Mouse (Mus musculus): ENCODE data around the gene Snx29. TPM values are rescaled to one million over a fixed set of nuclear protein-coding genes. Genes with fewer than 3 reads are reported as not detected.

The Snx29 gene
- total and polyA plus RNA-seq, 3 experiments, result 1.2 to 3.2 (median 3.1) TPM

- no peak for DNase-seq (ENCODE audit: extremely low read depth)
- H3K27me3 ChIP-seq (replicated peaks), result no peaks in the 10 kb centered on the region
- peaks cover 2 to 27% of the 10 kb centered on the region in 2 experiments; a peak in 3 of 4 replicates for H3K4me1 ChIP-seq (ENCODE audit: control insufficient read depth in 1 of 2, insufficient read depth in 2 of 2)
- no peaks in the 10 kb centered on the region for H3K36me3 ChIP-seq (replicated peaks in 1 of 2; ENCODE audit: control insufficient read depth in 1 of 2, insufficient read depth in 1 of 2, low read length in 1 of 2)
- TF ChIP-seq ZKSCAN1 (IDR thresholded peaks at IDR 0.05; ENCODE audit: borderline replicate concordance, low read depth, low read length), result no peak
- no peak for TF ChIP-seq ZNF384 (IDR thresholded peaks at IDR 0.05; ENCODE audit: low read depth, low read length)
- no peak for TF ChIP-seq KAT2A (IDR thresholded peaks at IDR 0.05; ENCODE audit: insufficient replicate concordance, low read length)
- TF ChIP-seq ZC3H11A (IDR thresholded peaks at IDR 0.05; ENCODE audit: low read depth, low read length), result no peak
- TF ChIP-seq MXI1 (IDR thresholded peaks at IDR 0.05; ENCODE audit: low read depth, low read length), result no peak
- H3K9ac ChIP-seq (ENCODE audit: insufficient read depth, low read depth), result no peak overlapping the region
- H3K4me3 ChIP-seq (replicated peaks in 1 of 3; ENCODE audit: low read depth in 2 of 3, low read length in 2 of 3, poor library complexity in 1 of 3), result no peak overlapping the region
- H3K79me2 ChIP-seq (replicated peaks; ENCODE audit: control insufficient read depth, extremely low read depth, insufficient read depth, poor library complexity, severe bottlenecking), result no peaks in the 10 kb centered on the region
- peaks cover 11% of the 10 kb centered on the region for H3K9me3 ChIP-seq (replicated peaks; ENCODE audit: low read length)
- H3K27ac ChIP-seq (ENCODE audit: insufficient read depth, low read depth), result no peak overlapping the region
- H3K4me2 ChIP-seq (ENCODE audit: insufficient read depth, low read depth, poor library complexity, severe bottlenecking), result no peak overlapping the region
- in situ Hi-C loops (cut with MboI; ENCODE audit: low pct_ligation_motif_present, low pct_unique_long_range_greater_than_20kb, low sequenced_read_pairs), result no loop called here
- dilution Hi-C loops (cut with MboI; ENCODE audit: extremely low pct_ligation_motif_present, extremely low pct_unique_long_range_greater_than_20kb, low sequenced_read_pairs), result no loop called here
These were observed 470.7 kb downstream of the Snx29 start for GRCm38 (mm10) chr16:11793391-11793790.

- H3K4me1 ChIP-seq (ENCODE audit: control insufficient read depth in 1 of 2, insufficient read depth in 2 of 2), result peaks cover 2 to 27% of the 10 kb centered on the region in 2 experiments; a peak in 3 of 4 replicates
- no peak for DNase-seq (ENCODE audit: extremely low read depth)
- H3K36me3 ChIP-seq (replicated peaks in 1 of 2; ENCODE audit: control insufficient read depth in 1 of 2, insufficient read depth in 1 of 2, low read length in 1 of 2), result no peaks in the 10 kb centered on the region
- no peak overlapping the region for H3K4me3 ChIP-seq (replicated peaks in 1 of 3; ENCODE audit: low read depth in 2 of 3, low read length in 2 of 3, poor library complexity in 1 of 3)
- dilution Hi-C loops (cut with MboI; ENCODE audit: extremely low pct_ligation_motif_present, extremely low pct_unique_long_range_greater_than_20kb, low sequenced_read_pairs), result no loop called here
- in situ Hi-C loops (cut with MboI; ENCODE audit: low pct_ligation_motif_present, low pct_unique_long_range_greater_than_20kb, low sequenced_read_pairs), result no loop called here
- peaks cover 11% of the 10 kb centered on the region for H3K9me3 ChIP-seq (replicated peaks; ENCODE audit: low read length)
- H3K27ac ChIP-seq (ENCODE audit: insufficient read depth, low read depth), result no peak overlapping the region
- H3K9ac ChIP-seq (ENCODE audit: insufficient read depth, low read depth), result no peak overlapping the region
- H3K4me2 ChIP-seq (ENCODE audit: insufficient read depth, low read depth, poor library complexity, severe bottlenecking), result no peak overlapping the region
- no peaks in the 10 kb centered on the region for H3K79me2 ChIP-seq (replicated peaks; ENCODE audit: control insufficient read depth, extremely low read depth, insufficient read depth, poor library complexity, severe bottlenecking)
- TF ChIP-seq ZMIZ1 (IDR thresholded peaks at IDR 0.05; ENCODE audit: low read depth, low read length) (no peak), USF1 (IDR thresholded peaks at IDR 0.05; ENCODE audit: low read depth, low read length) (no peak), MXI1 (IDR thresholded peaks at IDR 0.05; ENCODE audit: low read depth, low read length) (no peak), ZNF384 (IDR thresholded peaks at IDR 0.05; ENCODE audit: low read depth, low read length) (no peak), MEF2A (IDR thresholded peaks at IDR 0.05; ENCODE audit: borderline replicate concordance, low read depth, low read length) (no peak), ETS1 (conservative IDR thresholded peaks at IDR 0.05; ENCODE audit: low read depth, low read length) (no peak), PAX5 (IDR thresholded peaks at IDR 0.05; ENCODE audit: low read length) (no peak)
- no peaks in the 10 kb centered on the region for H3K27me3 ChIP-seq (replicated peaks)
These were observed 471.9 kb downstream of the Snx29 start for GRCm38 (mm10) chr16:11794628-11795027.

GRCm38 (mm10) chr16:11795758-11796460 is 473.2 kb downstream of the Snx29 start:
- H3K79me2 ChIP-seq (replicated peaks; ENCODE audit: control insufficient read depth, extremely low read depth, insufficient read depth, poor library complexity, severe bottlenecking), result no peaks in the 10 kb centered on the region
- no peak overlapping the region for H3K9ac ChIP-seq (ENCODE audit: insufficient read depth, low read depth)
- H3K4me1 ChIP-seq (ENCODE audit: control insufficient read depth in 1 of 2, insufficient read depth in 2 of 2), result peaks cover 2 to 27% of the 10 kb centered on the region in 2 experiments; a peak in 3 of 4 replicates
- in situ Hi-C loops (cut with MboI; ENCODE audit: low pct_ligation_motif_present, low pct_unique_long_range_greater_than_20kb, low sequenced_read_pairs) (no loop called here), dilution Hi-C loops (cut with MboI; ENCODE audit: extremely low pct_ligation_motif_present, extremely low pct_unique_long_range_greater_than_20kb, low sequenced_read_pairs) (no loop called here)
- DNase-seq (ENCODE audit: extremely low read depth), result peak; percentile 24
- TF ChIP-seq SMC3 (IDR thresholded peaks at IDR 0.05; ENCODE audit: low read depth, low read length), result no peak
- H3K4me3 ChIP-seq (replicated peaks in 1 of 3; ENCODE audit: low read depth in 2 of 3, low read length in 2 of 3, poor library complexity in 1 of 3), result no peak overlapping the region
- H3K4me2 ChIP-seq (ENCODE audit: insufficient read depth, low read depth, poor library complexity, severe bottlenecking), result no peak overlapping the region
- H3K27ac ChIP-seq (ENCODE audit: insufficient read depth, low read depth), result no peak overlapping the region
- H3K9me3 ChIP-seq (replicated peaks; ENCODE audit: low read length), result peaks cover 11% of the 10 kb centered on the region
- H3K27me3 ChIP-seq (replicated peaks), result no peaks in the 10 kb centered on the region
- no peaks in the 10 kb centered on the region for H3K36me3 ChIP-seq (replicated peaks in 1 of 2; ENCODE audit: control insufficient read depth in 1 of 2, insufficient read depth in 1 of 2, low read length in 1 of 2)

Data from CH12.LX (cell line).